Mouse (Mus musculus): ENCODE data around the gene Milr1. TPM values are rescaled to one million over a fixed set of nuclear protein-coding genes. Genes with fewer than 3 reads are reported as not detected.
"Not testable (repeated sequence)": the region's sequence is repeated elsewhere in the genome, so short reads cannot be mapped to it uniquely, and the experiment has no call there.

Gene Milr1
- polyA plus RNA-seq, 1 experiment from 2014 or later, result 0.67 TPM

- 94% methylated on average over 8 of the region's 8 CpGs for WGBS
- H3K36me3 ChIP-seq, result no peaks in the 10 kb centered on the region
- DNase-seq (ENCODE audit: low spot score), result no peak
- H3K4me3 ChIP-seq, result no peak overlapping the region
- no peaks in the 10 kb centered on the region for H3K9me3 ChIP-seq (replicated peaks)
- no peaks in the 10 kb centered on the region for H3K27me3 ChIP-seq (ENCODE audit: low read depth, poor library complexity, severe bottlenecking)
- H3K27ac ChIP-seq (replicated peaks), result no peak overlapping the region
- H3K4me1 ChIP-seq, result peaks cover 13% of the 10 kb centered on the region
Measured at GRCm38 (mm10) chr11:106720379-106720778, 30.6 kb upstream of the Milr1 start.

- Histone ChIP-seq H3K36me3 (no peaks in the 10 kb centered on the region), H3K4me1 (peaks cover 17% of the 10 kb centered on the region), H3K27me3 (ENCODE audit: low read depth, poor library complexity, severe bottlenecking) (no peaks in the 10 kb centered on the region), H3K4me3 (no peak overlapping the region), H3K27ac (replicated peaks) (no peak overlapping the region), H3K9me3 (replicated peaks) (no peaks in the 10 kb centered on the region)
- DNase-seq (ENCODE audit: low spot score), result no peak
- WGBS, result 38% methylated on average over 7 of the region's 7 CpGs
Measured at GRCm38 (mm10) chr11:106722831-106723361, 28.1 kb upstream of the Milr1 start.

- Histone ChIP-seq H3K4me1 (peaks cover 25% of the 10 kb centered on the region), H3K36me3 (no peaks in the 10 kb centered on the region), H3K27ac (replicated peaks) (no peak overlapping the region), H3K27me3 (ENCODE audit: low read depth, poor library complexity, severe bottlenecking) (no peaks in the 10 kb centered on the region), H3K9me3 (replicated peaks) (no peaks in the 10 kb centered on the region), H3K4me3 (no peak overlapping the region)
- DNase-seq (ENCODE audit: low spot score), result no peak
- 74% methylated on average over 15 of the region's 15 CpGs for WGBS
Measured at GRCm38 (mm10) chr11:106723611-106724125, 27.4 kb upstream of the Milr1 start.

GRCm38 (mm10) chr11:106724176-106724915 lies 26.7 kb upstream of the Milr1 start:
- Histone ChIP-seq H3K9me3 (replicated peaks) (no peaks in the 10 kb centered on the region), H3K27ac (replicated peaks) (no peak overlapping the region), H3K36me3 (no peaks in the 10 kb centered on the region), H3K4me3 (no peak overlapping the region), H3K27me3 (ENCODE audit: low read depth, poor library complexity, severe bottlenecking) (no peaks in the 10 kb centered on the region), H3K4me1 (peaks cover 26% of the 10 kb centered on the region)
- WGBS, result 87% methylated on average over 10 of the region's 10 CpGs
- no peak for DNase-seq (ENCODE audit: low spot score)

GRCm38 (mm10) chr11:106724916-106725235 lies 26.1 kb upstream of the Milr1 start:
- not testable (repeated sequence) for H3K27me3 ChIP-seq (ENCODE audit: low read depth, poor library complexity, severe bottlenecking); DNase-seq (ENCODE audit: low spot score); H3K36me3 ChIP-seq; H3K9me3 ChIP-seq (replicated peaks); H3K27ac ChIP-seq (replicated peaks); H3K4me3 ChIP-seq
- WGBS, result 97% methylated on average over 9 of the region's 9 CpGs
- peaks cover 26% of the 10 kb centered on the region for H3K4me1 ChIP-seq

DNA sequence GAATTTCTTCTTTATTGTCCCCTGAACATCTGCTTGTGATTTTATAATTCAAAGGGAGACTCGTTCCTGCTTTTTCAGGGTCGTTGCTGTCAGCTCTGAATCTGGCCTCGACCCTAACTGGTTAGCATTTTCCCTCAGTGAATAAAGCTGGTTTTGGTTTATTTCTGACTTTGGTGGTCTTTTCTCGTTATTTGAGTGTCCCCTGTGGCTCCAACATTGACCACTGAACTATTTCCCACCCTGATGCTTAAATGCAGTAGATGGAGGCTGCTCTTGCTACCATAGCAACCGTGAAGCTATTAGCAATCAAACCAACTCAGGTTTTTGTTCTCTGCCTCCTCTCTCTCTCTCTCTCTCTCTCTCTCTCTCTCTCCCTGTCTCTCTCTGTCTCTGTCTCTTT lies 23.1 kb upstream of the Milr1 start:
- Histone ChIP-seq H3K27me3 (ENCODE audit: low read depth, poor library complexity, severe bottlenecking) (no peaks in the 10 kb centered on the region), H3K36me3 (no peaks in the 10 kb centered on the region), H3K27ac (replicated peaks) (no peak overlapping the region), H3K4me3 (no peak overlapping the region), H3K9me3 (replicated peaks) (0 out of 2 replicates have a peak, but pooled peaks cover 4% of the 10 kb centered on the region), H3K4me1 (peaks cover 20% of the 10 kb centered on the region)
- no peak for DNase-seq (ENCODE audit: low spot score)
- WGBS, result 55% methylated on average over 5 of the region's 5 CpGs

GRCm38 (mm10) chr11:106728402-106729366 lies 22.3 kb upstream of the Milr1 start:
- H3K27me3 ChIP-seq (ENCODE audit: low read depth, poor library complexity, severe bottlenecking), result no peaks in the 10 kb centered on the region
- WGBS, result 87% methylated on average over 10 of the region's 10 CpGs
- H3K27ac ChIP-seq (replicated peaks), result no peak overlapping the region
- no peak overlapping the region for H3K4me3 ChIP-seq
- no peaks in the 10 kb centered on the region for H3K36me3 ChIP-seq
- H3K4me1 ChIP-seq, result peaks cover 13% of the 10 kb centered on the region
- H3K9me3 ChIP-seq (replicated peaks), result 0 out of 2 replicates have a peak, but pooled peaks cover 4% of the 10 kb centered on the region
- DNase-seq (ENCODE audit: low spot score), result no peak

- Histone ChIP-seq H3K27me3 (ENCODE audit: low read depth, poor library complexity, severe bottlenecking) (no peaks in the 10 kb centered on the region), H3K4me3 (no peak overlapping the region), H3K9me3 (replicated peaks) (0 out of 2 replicates have a peak, but pooled peaks cover 4% of the 10 kb centered on the region), H3K4me1 (peaks cover 13% of the 10 kb centered on the region), H3K36me3 (no peaks in the 10 kb centered on the region), H3K27ac (replicated peaks) (no peak overlapping the region)
- 100% methylated on average over 1 of the region's 1 CpGs for WGBS
- DNase-seq (ENCODE audit: low spot score), result no peak
Measured at GRCm38 (mm10) chr11:106729656-106730055, 21.4 kb upstream of the Milr1 start.

DNA sequence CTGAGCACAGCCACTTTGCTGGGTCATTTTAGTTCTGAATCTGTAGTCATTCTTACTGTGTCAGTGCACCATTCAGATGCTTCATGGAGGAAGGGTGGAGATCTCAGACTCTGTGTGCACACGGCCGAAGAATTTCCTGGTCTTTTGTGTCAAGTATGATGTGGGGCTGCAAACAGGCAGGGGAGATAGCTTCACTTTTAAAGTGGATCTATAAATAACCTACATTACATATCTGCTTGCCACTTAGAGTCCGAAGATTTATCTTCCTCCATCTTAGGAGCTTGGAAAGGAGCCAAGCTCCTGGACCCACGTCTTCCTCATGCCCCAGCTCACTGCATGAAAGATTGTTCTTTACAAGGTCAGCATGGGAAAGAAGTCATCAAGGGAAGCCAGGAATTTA lies 20.3 kb upstream of the Milr1 start:
- Histone ChIP-seq H3K9me3 (replicated peaks) (0 out of 2 replicates have a peak, but pooled peaks cover 4% of the 10 kb centered on the region), H3K27me3 (ENCODE audit: low read depth, poor library complexity, severe bottlenecking) (no peaks in the 10 kb centered on the region), H3K27ac (replicated peaks) (no peak overlapping the region), H3K36me3 (no peaks in the 10 kb centered on the region), H3K4me1 (peaks cover 13% of the 10 kb centered on the region), H3K4me3 (no peak overlapping the region)
- DNase-seq (ENCODE audit: low spot score), result no peak
- WGBS, result 88% methylated on average over 4 of the region's 4 CpGs

DNA sequence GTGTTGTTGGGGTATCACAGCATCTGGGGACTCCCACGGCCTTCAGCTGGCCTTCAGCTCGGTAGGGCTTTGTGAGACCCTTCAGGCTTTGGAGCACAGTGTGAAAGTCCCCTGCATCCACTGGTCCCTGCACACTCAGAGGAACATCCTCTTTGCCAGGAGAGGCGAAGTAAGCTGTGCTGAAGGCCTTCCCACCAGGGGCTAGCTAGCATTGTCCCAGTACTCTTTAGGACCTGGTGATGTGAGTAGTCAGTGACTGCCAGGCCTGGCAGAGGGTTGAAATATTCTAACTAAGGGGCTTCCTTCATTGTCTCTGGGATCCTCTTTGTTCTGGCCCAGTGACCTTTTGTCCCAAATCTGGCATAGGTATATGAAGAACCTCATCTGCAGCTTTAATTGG lies 14.4 kb upstream of the Milr1 start:
- peak; percentile 23 for DNase-seq (ENCODE audit: low spot score)
- Histone ChIP-seq H3K27me3 (ENCODE audit: low read depth, poor library complexity, severe bottlenecking) (peaks cover 5% of the 10 kb centered on the region; the same call in 1 of the 2 replicates), H3K27ac (replicated peaks) (peak overlapping the region; percentile 85), H3K4me3 (no peak overlapping the region), H3K36me3 (no peaks in the 10 kb centered on the region), H3K9me3 (replicated peaks) (no peaks in the 10 kb centered on the region), H3K4me1 (peaks cover 29% of the 10 kb centered on the region)
- WGBS, result 27% methylated on average over 3 of the region's 3 CpGs

GRCm38 (mm10) chr11:106737178-106737621 lies 13.8 kb upstream of the Milr1 start:
- Histone ChIP-seq H3K27ac (replicated peaks) (peak overlapping the region; percentile 85), H3K36me3 (no peaks in the 10 kb centered on the region), H3K9me3 (replicated peaks) (no peaks in the 10 kb centered on the region), H3K27me3 (ENCODE audit: low read depth, poor library complexity, severe bottlenecking) (peaks cover 5% of the 10 kb centered on the region; the same call in 1 of the 2 replicates), H3K4me1 (peaks cover 32% of the 10 kb centered on the region), H3K4me3 (peak overlapping the region; percentile 25; the same call in 1 of the 2 replicates)
- 16% methylated on average over 12 of the region's 12 CpGs for WGBS
- DNase-seq (ENCODE audit: low spot score), result peak; percentile 55

- Histone ChIP-seq H3K9me3 (replicated peaks) (no peaks in the 10 kb centered on the region), H3K27ac (replicated peaks) (no peak overlapping the region), H3K27me3 (ENCODE audit: low read depth, poor library complexity, severe bottlenecking) (peaks cover 5% of the 10 kb centered on the region; the same call in 1 of the 2 replicates), H3K4me1 (peaks cover 32% of the 10 kb centered on the region), H3K4me3 (no peak overlapping the region), H3K36me3 (no peaks in the 10 kb centered on the region)
- DNase-seq (ENCODE audit: low spot score), result no peak
- 96% methylated on average over 2 of the region's 2 CpGs for WGBS
Measured at GRCm38 (mm10) chr11:106739116-106739515, 11.9 kb upstream of the Milr1 start.

Data from midbrain, embryonic 10.5 days (tissue).